Mouse (Mus musculus): ENCODE results near the gene Pigf. TPM values are rescaled to one million over a fixed set of nuclear protein-coding genes. Genes with fewer than 3 reads are reported as not detected.
"Not testable (repeated sequence)": the region's sequence is repeated elsewhere in the genome, so short reads cannot be mapped to it uniquely, and the experiment has no call there.

Pigf gene
- 1 to 10 TPM; 3.8 to 4.8 TPM for total RNA-seq (2021)
- long read RNA-seq, experiment 1, partial matches to known transcripts, result 0 of 5 reads
- long read RNA-seq, experiment 1, other reads (novel, unspliced or antisense), result 1 of 5 reads
- long read RNA-seq, experiment 2, partial matches to known transcripts, result 0 of 2 reads
- long read RNA-seq, experiment 2, other reads (novel, unspliced or antisense), result 1 of 2 reads

DNA sequence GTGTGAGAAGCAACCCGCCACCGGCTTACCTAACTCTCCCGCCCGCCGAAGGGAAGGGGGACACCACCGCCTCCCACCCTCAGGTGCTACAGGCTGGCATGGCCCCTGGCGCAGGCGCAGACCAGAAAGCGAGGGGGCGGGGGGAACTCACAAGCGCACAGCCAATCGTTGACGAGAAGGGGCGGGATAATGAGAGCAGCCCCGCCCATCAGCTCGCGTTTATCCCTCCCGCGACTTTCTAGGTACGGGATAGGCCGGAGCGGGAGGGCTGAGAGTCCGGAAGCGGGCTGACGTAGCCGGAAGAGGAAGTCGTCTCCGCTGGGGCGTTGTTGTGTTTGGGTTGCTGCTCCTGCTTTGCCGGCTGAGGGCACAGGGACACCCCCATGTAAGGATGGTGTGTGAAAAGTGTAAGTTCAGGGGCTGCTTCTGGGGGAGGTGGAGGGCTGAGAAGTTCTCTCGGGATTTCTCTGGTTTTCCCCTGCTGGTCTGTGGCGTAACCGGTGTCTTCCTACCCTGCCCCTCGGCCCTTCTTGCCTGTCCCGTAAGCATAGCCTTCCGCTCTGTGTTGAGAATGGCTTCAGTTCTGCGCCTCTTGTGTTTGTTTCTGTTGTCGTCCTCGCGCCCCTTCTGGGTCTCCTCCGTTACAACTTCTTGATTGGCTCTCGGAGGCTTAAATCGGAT, at the start of gene Pigf, which contains the start of gene Cript:
Pigf (minus strand) TSS at position 138 of the 681 bp plus-strand sequence.
Cript (plus strand) TSS at position 282 of the 681 bp plus-strand sequence.
- DNase-seq, result peak; percentile 98 to 99

DNA sequence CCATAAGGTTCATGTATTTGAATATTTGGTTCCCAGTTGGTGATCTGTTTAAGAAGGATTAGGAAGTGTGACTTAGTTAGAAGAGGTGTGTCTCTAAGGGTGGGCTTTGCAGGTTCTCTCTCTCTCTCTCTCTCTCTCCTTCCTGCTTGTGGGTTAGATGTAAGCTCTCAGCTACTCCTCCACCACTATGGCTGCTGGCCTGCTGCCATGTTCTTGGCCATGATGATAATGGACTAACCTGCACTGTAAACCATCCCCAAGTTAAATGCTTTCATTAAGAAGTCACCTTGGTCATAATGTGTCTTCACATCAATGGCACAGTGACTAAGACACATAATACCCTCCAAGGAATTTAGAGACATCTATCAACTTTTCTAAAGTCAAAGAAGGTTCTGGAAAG, 48.3 kb upstream of the Pigf start:
- no peak for DNase-seq

DNA sequence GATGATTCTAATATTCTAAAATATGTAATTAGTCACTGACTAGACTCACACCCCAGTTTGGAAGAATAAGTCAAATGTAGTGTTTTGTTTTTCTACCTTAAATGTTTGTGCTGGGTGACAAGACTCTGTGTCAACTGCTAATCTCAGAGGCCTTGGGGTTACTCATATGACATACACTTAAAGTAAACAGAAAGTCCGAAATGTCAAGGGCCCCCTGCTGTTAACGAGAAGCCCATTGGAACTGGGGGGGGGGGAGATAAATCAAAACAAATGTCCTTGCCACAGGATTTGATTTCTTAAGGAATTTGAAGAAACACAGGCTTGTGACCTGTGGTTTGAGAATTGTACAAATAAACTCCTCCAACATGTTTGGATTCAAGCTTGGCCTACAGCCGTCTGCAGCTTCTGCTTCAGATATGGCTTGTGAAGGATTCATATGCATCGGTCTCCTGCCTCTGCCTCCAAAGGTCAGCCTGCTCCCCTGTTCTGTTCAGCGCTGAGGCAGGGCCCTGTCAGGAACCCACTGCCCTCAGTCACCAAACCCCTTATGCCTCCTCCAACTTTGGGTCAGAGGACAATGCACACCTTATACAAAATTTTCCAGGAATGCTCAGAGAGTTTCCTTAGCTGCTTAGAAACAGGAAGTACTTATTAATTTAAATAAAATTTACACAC, 47.7 kb upstream of the Pigf start:
- no peak for DNase-seq

DNA sequence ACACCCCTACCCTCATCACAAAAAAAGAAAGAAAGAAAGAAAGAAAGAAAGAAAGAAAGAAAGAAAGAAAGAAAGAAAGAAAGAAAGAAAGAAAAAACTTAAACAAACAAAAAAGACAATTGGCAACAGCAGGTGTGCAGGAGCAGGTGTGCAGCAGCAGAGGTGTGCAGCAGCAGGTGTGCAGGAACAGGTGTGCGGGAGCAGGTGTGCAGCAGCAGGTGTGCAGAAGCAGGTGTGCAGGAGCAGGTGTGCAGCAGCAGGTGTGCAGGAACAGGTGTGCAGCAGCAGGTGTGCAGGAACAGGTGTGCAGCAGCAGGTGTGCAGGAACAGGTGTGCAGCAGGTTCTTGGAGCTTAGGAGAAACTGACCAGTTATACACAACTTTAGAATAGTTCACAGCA, 47.0 kb upstream of the Pigf start:
- DNase-seq, result not testable (repeated sequence)

DNA sequence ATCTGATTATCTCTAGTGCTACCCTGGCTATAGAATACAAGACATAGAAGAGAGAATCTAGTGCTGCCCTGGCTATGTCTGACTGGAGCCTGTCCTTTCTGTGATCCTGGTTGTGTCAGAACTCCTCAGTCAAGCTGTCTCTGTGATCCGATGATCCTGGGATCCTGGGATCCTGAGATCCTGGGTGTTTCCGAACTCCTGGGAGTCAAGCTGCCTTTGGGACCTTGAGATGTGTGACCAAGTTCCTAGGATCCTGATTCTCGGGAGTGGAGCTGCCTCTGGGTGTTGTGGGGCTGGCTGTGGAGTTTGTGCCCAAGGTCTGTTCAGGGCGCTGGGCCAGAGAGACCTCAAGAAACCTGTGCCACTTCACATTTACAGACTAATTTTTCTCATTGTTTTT, 43.8 kb upstream of the Pigf start:
- DNase-seq, result no peak

DNA sequence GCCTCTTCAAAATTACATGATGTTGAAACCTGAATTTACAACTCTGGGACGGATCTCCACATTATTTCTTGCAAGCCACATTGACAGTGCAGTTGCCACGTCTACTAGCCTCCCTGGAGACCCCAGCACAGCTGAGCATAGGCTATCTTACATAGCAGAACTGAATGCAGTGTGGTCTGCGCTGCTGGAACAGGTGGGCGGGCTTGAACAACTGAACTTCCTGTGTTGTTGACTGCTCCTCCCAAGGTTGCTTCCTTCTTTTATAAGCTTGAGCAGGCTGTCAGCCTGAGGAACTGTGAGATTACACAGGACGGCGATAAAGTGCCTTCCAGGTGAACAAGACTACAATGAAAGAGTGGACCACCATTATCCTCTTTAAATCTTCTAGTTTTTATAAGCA, 38.8 kb upstream of the Pigf start:
- DNase-seq, result peak in 1 of 2 experiments; percentile 11

DNA sequence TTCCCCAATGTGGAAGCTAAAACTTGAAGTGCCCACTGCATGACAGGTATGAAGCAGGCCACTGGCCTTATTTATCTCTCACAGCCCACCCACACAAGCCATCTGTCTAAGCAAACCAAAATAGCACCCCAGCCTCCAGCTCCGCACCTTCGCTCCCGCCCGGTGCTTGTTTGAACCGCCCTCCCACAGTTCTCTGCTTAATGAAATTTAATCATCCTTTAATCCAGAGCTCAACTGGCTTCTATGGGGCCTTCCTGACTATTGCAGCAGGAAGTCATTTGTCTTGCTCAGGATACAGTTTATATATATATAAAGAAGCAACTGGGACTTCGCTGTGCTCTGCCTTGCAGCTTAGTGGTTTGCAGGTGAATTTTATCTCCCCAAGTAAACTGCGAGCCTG, 38.3 kb upstream of the Pigf start:
- DNase-seq, result no peak

DNA sequence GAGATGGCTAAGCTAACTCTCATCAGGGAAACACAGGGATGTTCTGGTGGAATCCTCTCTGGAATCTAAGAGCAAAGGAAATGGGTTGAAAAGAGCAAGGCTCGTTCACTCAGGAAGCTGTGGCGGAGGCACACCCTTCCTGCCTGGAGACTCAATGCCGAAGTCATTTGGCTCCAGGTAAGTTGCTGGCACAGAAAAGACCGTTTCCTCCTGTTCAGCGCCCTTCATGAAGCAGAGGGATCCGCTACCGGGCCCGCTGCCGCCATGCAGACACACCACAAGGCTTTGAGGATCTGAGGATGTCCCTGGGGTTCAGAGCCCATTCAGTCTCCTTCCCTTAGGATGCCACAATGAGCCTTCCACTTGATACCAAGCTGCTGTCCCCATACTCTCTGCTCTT, 37.4 kb upstream of the Pigf start:
- peak in 1 of 2 experiments; percentile 66 for DNase-seq

DNA sequence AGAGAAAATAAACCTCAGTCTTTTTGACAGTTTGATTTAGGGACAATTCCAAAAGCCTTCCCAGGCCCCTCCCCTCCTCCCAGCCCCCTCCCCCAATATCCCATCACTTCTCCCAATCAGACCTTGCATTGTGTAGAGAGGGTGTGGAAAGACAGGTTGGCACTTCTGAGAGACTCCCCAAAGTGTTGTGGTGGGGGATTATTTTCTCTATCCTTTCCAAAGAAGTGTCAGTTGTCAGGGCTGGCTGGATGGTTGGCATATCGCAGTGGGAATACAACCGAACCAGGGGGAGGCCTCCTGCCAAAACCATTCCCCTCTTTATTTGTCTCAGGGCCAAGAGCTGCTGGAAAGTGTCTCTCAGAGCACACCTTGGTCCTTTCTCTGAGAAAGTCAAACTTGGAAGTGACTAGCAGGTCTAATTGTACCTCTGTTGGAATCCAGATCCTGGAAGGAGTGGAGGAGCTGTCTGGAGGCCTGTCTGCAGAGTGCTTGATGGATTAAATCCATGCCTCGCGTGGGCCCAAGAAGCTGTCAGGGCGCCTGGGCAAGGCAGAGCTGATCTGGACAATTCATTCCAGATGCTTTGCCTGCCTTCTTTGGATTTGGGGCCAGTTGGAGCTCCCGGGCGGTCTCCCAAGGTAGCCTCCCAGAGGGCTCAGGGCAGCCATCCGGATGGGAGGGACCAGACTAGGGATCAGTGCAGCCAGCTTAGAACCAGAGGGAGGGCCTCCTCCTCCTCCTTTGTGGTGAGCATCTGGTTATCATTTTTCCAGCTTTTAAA, 32.5 kb upstream of the Pigf start:
- DNase-seq, result peak; percentile 71 to 81

DNA sequence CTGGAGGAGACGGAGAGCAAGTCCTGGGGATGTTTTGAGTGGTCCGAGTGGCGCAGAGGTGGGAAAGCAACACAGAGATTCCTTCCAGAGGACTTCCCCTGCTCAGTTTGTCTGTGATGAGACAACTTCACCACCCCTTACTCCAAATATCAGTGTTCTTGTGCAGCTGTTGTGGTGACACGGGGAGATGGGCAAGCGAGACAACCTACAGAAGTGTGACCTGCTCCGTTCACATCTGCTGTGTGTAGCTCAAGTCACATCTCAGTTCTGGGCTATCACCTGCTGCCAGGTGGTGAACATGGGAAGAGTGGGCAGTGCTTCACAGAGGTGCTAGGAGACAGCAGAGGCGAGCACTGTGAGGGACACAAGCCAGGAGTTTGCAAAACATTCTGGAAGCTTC, 31.6 kb upstream of the Pigf start:
- DNase-seq, result no peak

DNA sequence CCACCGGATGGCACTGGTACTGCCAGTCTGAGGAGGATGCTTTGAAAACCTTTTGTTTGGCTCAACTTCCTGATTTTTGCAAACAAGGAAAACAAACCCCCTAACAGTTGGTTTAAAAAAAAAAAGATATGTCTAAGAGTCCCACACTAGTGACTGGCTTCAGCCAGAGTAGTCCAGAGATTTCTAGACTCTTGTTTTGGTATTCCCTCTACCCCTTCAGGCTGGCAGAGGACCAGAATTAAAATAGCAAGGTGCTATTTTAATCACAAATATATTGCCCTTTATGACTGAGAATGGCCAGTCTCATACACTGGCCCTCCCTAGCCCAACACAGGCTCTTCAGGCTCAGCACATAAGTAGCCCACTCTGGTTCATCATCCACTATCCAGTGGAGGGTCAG, 30.5 kb upstream of the Pigf start:
- no peak for DNase-seq

DNA sequence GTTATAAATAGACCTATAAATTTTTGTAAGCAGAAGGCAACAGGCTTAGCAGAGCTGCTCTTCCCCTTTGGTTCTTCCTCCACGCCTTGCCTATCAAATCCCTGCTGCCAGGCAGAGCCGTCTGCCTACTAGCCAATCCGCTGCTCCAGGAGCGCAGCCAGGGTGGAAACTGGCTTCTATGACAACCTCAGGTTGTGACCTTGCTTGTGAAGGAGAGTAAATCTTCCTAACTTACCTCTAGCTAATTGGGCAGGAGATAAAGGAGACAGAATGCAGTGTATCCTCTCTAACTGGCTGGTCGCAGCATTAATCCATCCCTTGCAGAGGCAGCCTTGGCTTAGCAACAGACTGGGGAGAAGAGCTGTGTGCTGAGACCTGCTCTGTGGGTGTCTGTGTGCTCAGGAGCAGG, 29.8 kb upstream of the Pigf start:
- DNase-seq, result peak; percentile 62 to 67

DNA sequence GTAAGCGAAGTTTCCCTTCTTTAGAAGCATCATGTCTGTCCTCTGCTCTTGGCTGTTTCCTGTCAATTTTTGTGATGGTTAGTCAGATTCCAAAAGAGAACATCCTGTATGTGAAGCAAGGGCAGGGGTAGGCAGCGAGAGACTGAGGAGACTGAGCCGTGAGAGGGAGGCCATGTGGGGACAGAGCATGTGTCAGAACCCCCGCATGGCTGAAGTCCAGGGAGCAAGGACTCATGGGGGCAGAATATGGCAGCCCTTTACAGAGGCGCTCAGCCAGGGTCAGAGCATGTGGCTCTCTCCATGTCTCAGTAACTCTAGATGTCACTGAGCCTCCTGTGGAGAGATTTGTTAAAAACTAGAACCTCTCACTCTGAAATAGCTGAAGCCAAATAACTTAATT, 28.7 kb upstream of the Pigf start:
- no peak for DNase-seq

DNA sequence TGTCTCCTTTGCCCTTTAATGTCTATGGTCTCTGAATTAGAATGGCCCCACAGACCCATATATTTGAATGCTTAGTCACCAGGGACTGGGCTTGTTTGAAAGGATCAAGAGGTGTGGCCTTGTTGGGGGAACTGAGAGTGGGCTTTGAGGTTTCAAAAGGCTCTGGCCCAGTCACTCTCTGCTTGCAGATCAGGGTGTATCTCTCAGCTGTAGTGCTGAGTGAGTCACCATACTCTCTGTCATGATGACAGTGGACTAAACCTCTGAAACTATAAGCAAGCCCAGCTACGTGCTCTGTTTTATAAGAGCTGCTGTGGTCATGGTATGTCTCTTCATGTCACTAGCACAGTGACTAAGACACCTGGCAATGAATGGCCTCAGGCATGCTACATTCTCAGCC, 27.2 kb upstream of the Pigf start:
- no peak for DNase-seq

DNA sequence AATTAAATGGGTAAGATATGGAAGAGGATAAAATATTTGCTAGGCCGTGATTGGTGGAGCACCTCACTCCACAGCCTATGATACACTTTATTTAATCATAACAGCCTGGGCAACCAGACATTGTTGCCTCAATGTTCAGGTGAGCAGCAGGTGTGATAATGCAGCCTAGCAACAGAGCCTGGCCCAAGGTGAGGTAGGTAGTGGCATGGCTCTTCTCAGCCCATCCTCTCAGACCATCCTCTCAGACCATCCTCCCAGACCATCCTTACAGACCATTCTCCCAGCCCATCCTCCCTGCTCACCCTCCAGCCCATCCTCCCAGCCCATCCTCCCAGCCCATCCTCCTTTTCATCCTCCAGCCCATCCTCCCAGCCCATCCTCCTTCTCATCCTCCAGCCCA, 26.4 kb upstream of the Pigf start:
- no peak for DNase-seq

DNA sequence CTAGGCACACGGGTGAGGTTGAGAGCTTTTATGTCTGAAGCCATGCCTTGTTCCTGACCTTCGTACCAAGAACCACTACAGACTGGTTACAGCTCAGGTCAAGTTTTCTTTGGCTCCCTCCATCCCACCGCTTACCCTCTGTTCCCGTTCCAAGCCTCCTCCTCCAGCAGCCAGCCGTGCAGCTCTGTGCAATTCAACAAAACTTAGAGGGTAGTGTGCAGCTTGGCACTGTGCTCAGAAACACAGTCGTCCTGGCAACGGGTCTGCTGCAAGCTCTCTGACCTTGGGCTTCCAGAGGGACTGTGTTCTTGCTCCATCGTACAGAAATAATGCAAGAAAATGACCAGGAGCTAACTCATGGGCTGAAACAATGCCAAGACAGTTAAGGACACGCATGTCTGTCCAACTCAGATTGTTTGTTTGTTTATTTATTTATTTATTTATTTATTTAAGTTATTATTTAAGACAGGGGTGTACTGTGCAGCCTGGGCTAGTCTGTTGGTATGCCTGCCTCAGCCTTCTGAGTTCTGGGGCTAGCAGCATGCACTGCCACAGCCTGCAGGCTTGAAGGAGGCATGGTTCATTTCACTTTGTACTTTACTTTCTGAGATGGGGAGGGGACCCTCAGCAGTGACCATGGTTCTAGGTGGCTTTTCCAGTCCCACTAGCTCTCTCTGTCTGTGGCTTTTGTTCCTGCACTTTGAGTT, 25.4 kb upstream of the Pigf start:
- DNase-seq, result peak; percentile 44 to 60

DNA sequence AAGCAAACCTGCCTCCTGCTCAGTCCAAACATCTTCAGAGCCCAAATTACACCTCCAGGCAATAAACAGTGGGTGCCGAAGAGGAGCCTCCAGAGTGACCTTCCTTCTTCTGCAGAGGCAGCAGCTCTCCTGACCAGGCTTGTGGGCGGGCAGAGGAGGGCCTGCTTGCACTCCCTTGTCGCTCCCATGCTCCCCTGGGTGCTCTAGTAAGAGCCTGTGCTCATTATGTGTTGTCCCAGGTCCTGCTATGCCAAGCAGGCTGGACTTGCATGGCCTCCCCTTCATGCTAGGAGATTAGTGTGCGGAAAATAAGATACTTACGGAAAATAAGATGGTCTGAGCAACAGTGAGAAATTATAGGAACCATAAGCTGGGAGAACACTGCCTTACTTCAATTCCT, 24.5 kb upstream of the Pigf start:
- DNase-seq, result no peak

DNA sequence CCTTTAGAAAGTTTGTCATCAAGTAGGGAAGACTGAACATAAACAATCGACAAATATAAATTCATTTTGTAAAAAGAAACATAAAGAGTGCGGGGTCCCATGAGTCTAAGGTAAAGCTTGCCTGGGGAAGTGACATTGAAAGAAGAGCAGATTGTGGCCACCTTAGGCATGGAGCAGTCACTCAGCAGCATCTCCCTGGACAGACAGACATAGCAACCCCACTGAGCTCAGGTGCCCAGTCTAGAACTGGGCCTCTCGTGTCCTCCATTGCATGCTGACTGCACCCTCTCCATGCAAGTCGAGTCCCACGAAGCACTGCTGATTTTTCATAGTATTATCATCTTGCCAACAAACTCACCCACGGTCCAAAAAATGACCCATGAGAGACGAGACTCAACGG, 19.6 kb upstream of the Pigf start:
- no peak for DNase-seq

DNA sequence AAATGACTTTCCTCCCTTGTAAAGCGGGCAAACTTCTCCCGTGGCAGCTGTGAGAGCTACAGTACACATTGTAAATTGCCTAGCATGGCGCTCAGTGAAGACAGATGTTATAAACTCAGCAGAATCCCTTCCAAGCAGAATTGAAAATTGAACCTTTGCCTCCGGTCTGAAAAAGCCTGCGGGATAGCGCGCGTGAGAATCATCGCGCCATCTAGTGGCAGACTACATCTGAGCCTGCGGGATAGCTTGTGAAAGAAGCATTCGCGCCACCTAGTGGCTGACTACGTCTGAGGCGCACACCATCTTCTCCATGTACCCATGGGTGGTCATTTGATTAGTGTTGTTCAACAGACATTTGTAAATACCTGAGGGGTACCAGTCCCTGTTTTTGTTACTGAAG, 19.2 kb upstream of the Pigf start:
- DNase-seq, result peak; percentile 90 to 94

DNA sequence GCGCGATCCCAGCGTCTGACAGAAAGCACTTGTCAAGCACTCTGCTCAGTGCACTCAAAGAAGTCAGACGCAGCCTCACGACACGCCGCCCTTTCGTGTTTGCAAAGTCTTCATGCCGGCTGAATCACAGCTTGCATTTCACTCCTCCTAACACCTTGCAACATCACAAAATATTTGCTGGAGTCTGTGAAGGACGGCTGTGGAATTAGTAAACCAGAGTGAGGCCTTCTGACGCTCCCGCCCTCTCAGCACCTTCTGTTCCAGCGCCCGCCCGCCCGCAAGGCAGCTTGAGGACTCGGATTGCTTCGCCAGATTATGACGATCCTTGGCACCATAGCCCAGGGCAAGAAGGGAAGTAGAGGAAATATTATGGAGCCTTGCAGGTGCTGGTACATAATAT, 16.5 kb upstream of the Pigf start:
- DNase-seq, result peak in 1 of 2 experiments; percentile 7

DNA sequence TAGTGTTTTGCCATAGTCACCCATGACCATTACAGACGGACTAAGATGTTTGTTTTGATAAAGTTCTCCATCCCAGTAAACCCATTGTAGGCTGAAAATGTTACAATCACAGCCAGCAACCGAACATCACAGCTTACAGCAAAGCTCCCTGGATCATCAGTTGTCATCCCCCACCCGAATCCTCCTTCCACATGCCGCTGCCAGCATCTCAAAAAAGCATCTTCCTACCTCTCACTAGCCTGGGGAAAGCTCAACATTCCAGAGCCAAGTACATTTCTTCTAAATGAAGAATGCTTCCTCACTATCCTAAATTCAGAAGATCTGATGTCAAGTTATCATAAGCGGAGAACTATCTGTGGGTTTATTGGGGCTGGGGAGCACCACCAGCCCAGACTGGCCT, 13.3 kb upstream of the Pigf start:
- no peak for DNase-seq

Data from heart, adult 18-20 months (tissue).